Mouse (Mus musculus) erythroblast, embryonic 14.5 days (primary cell): ENCODE results near the gene Tulp2.

Experiments
- GATA1 ChIP-seq: IDR thresholded peaks from 2 replicates; pipeline ENCODE4 v1.6.1; 2012; ENCODE audit warnings: low read length, inconsistent platforms, mixed read lengths
- TAL1 ChIP-seq: IDR thresholded peaks from 3 replicates; pipeline ENCODE4 v1.6.1; 2012; ENCODE audit warnings: low read length, inconsistent platforms, mixed read lengths

GRCm38 (mm10) chr7:45458748-45459563, 22.7 kb upstream of the Tulp2 start:
- no peak for TF ChIP-seq GATA1
- no peak for TF ChIP-seq TAL1
